Mouse (Mus musculus): Measurements from ENCODE around the gene Kdm2b.

DNA sequence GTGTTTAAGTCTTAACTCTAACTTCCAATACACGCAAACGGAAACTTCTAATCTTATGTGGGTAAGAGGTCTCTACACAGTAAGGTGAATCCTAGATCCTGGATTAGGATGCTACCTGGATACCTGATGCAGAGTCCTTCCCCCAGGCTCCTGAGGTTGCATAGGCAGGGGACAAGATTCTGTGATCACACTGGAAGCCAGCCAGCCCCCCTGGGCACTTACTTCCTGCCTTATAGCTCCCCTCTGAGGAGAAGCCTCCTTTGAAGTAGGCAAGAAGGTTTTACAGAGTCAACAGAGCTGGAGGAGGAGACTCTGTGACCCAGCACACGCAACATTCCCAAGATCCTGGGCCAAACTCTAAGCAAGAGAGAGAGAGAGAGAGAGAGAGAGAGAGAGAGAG, 63.3 kb downstream of the Kdm2b start:
- TF ChIP-seq CTCF (IDR thresholded peaks at IDR 0.05; ENCODE audit: borderline replicate concordance, insufficient read depth, low read length) (no peak), POLR2A (IDR thresholded peaks at IDR 0.05; ENCODE audit: low read depth, low read length) (no peak)
